Mouse (Mus musculus) heart, embryonic 12.5 days (tissue): ENCODE results near the gene Tbc1d21. TPM values are rescaled to one million over a fixed set of nuclear protein-coding genes. Genes with fewer than 3 reads are reported as not detected.

Source experiments
- ATAC-seq: fragments of 200-750 bp; cut with Nextera tagmentation; 2 replicates; pipeline ENCODE4 v1.8.0; 2017; ENCODE audit warnings: moderate TSS enrichment, moderate library complexity; ENCODE audit not compliant: insufficient number of reproducible peaks, low FRiP score
- H3K27ac ChIP-seq: fragments of 300-500 bp; sonication (generic); 2 replicates; pipeline ENCODE4 v1.5.1; 2016; ENCODE audit warnings: mild to moderate bottlenecking, moderate library complexity; ENCODE audit not compliant: poor library complexity, severe bottlenecking
- H3K27me3 ChIP-seq: fragments of 300-500 bp; sonication (generic); replicated peaks from 2 replicates; pipeline ENCODE4 v1.6.1; 2016; ENCODE audit warnings: mild to moderate bottlenecking, moderate library complexity
- H3K36me3 ChIP-seq: fragments of 300-500 bp; sonication (generic); 2 replicates; pipeline ENCODE4 v1.6.1; 2016; ENCODE audit warnings: mild to moderate bottlenecking, moderate library complexity
- H3K4me1 ChIP-seq: fragments of 300-500 bp; sonication (generic); replicated peaks from 2 replicates; pipeline ENCODE4 v1.6.1; 2016; ENCODE audit warnings: mild to moderate bottlenecking
- H3K4me2 ChIP-seq: fragments of 300-500 bp; sonication (generic); 2 replicates; pipeline ENCODE4 v1.6.1; 2016; ENCODE audit warnings: mild to moderate bottlenecking, moderate library complexity
- H3K4me3 ChIP-seq: fragments of 300-500 bp; sonication (generic); 2 replicates; pipeline ENCODE4 v1.5.1; 2016; ENCODE audit warnings: mild to moderate bottlenecking
- H3K9ac ChIP-seq: fragments of 300-500 bp; sonication (generic); 2 replicates; pipeline ENCODE4 v1.6.1; 2016; ENCODE audit warnings: mild to moderate bottlenecking, moderate library complexity
- H3K9me3 ChIP-seq: fragments of 300-500 bp; sonication (generic); replicated peaks from 2 replicates; pipeline ENCODE4 v1.6.1; 2016; ENCODE audit warnings: mild to moderate bottlenecking, moderate library complexity
- WGBS: fragments of 180-500 bp; shearing (Covaris S2); methylation state at CpG from one replicate; pipeline ENCODE4 v1.1.7; 2016; 5-methylcytosine and 5-hydroxymethylcytosine counted together
- polyA plus RNA-seq: library from polyadenylated mRNA; unstranded; fragments of >200 nt; fragmentation: Nextera tagmentation; extraction: Ambion mirVana; gene quantifications from 2 replicates; pipeline ENCODE4 v1.2.1, GENCODE M21; 2016

Gene Tbc1d21
- not detected in 2 replicates for polyA plus RNA-seq

DNA sequence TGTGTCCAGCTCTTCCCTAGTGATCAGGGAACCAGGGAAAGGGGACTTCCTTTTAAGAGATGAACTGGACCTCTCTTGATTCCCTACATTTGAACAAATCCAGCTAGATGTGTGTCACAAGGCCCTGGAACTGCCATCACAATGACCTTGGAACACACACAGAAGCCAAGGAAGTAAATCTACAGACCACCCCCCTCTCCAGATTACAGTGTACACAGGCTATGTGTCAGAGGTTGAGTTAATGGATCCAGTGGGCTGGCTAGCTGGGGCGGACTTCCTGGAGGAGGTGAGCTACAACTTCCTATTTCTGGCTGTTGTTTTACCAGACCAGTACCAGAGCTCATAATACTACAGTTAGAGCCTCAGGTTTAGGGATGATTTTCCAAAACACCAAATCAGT lies at the start of gene Tbc1d21:
TSS of gene Tbc1d21 (minus strand) at position 101 of the 400 bp plus-strand sequence.
- H3K4me3 ChIP-seq, result no peak within 1 kb of the TSS
- no peak within 1 kb of the TSS for H3K9ac ChIP-seq
- H3K4me2 ChIP-seq, result no peak within 1 kb of the TSS
- H3K9me3 ChIP-seq, result no peaks in the 10 kb centered on the region
- H3K4me1 ChIP-seq, result no peaks in the 10 kb centered on the region
- 76% methylated on average over 1 of the region's 1 CpGs for WGBS
- no peak for ATAC-seq
- no peaks in the 10 kb centered on the region for H3K36me3 ChIP-seq
- no peak within 1 kb of the TSS for H3K27ac ChIP-seq
- peaks cover 8% of the 10 kb centered on the region; the same call in 1 of the 2 replicates for H3K27me3 ChIP-seq

GRCm38 (mm10) chr9:58411556-58411955 lies 41.3 kb upstream of the Tbc1d21 start:
- no peak overlapping the region for H3K9ac ChIP-seq
- 44% methylated on average over 9 of the region's 9 CpGs for WGBS
- no peak overlapping the region for H3K27ac ChIP-seq
- peaks cover 10% of the 10 kb centered on the region for H3K27me3 ChIP-seq
- H3K4me3 ChIP-seq, result no peak overlapping the region
- no peaks in the 10 kb centered on the region for H3K36me3 ChIP-seq
- H3K4me1 ChIP-seq, result peaks cover 14% of the 10 kb centered on the region
- ATAC-seq, result no peak
- no peaks in the 10 kb centered on the region for H3K9me3 ChIP-seq
- no peak overlapping the region for H3K4me2 ChIP-seq

DNA sequence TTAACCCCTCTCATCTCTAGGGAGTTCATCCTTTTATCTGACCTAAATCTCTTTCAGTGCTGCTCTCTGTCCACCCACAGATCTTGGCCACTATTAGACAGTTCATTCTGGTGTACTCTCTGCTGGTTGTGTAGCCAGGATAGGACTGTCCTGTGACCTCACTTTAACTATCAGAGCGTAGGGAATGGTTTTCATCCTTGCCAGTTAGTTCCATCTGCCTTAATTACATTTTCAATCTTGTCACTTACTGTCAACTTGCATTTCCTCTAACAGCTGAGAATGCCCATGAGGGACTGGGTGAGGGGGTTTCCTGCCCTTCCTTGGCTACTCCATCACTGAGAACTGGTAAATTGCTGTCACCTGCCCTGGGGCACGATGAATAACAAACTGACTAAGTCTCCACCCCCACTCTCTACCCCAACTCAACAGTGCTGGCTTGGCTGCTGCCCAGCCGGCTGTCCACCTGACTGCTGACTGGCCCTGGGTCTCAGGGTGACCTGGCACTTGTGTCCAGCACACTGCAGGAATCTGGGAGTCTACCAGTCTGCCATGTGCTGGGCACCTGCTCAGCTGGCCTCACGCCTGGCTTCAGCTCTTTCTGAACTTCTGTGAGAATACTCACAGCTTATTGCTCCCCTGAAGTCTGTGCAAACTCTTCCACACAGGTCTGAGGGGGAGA lies 39.9 kb upstream of the Tbc1d21 start:
- Histone ChIP-seq H3K27me3 (peaks cover 10% of the 10 kb centered on the region), H3K27ac (no peak overlapping the region), H3K9ac (no peak overlapping the region), H3K4me1 (peaks cover 14% of the 10 kb centered on the region), H3K4me2 (no peak overlapping the region), H3K9me3 (no peaks in the 10 kb centered on the region), H3K36me3 (no peaks in the 10 kb centered on the region), H3K4me3 (no peak overlapping the region)
- ATAC-seq, result no peak
- 69% methylated on average over 4 of the region's 4 CpGs for WGBS

DNA sequence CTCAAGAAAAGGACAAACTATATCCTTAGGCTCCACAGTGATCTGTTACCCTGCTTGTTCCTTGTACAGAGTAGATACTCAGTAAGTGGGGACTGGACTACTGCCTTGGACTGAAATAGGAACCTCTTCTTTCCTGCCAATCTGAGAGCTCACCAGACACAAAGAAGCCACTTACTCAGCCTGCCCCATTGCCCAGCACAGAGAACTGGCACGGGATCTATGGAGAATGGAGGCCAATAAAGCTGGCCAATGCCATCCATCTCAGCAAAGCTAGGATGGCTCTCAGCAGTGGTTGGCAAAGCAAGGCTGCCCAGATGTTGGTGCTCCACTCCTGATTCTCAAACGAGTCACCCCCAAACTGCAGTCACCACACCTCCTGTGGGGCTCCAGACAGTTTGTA lies 39.0 kb upstream of the Tbc1d21 start:
- no peak overlapping the region for H3K4me2 ChIP-seq
- H3K36me3 ChIP-seq, result no peaks in the 10 kb centered on the region
- H3K9me3 ChIP-seq, result no peaks in the 10 kb centered on the region
- WGBS, result 67% methylated on average over 2 of the region's 2 CpGs
- no peak overlapping the region for H3K4me3 ChIP-seq
- no peak overlapping the region for H3K27ac ChIP-seq
- ATAC-seq, result no peak
- peaks cover 10% of the 10 kb centered on the region for H3K27me3 ChIP-seq
- peaks cover 16% of the 10 kb centered on the region for H3K4me1 ChIP-seq
- H3K9ac ChIP-seq, result no peak overlapping the region

- Histone ChIP-seq H3K4me3 (no peak overlapping the region), H3K4me1 (peaks cover 7% of the 10 kb centered on the region), H3K36me3 (no peaks in the 10 kb centered on the region), H3K9me3 (no peaks in the 10 kb centered on the region), H3K27me3 (peaks cover 31% of the 10 kb centered on the region), H3K9ac (no peak overlapping the region), H3K27ac (no peak overlapping the region), H3K4me2 (no peak overlapping the region)
- WGBS, result 35% methylated on average over 4 of the region's 4 CpGs
- no peak for ATAC-seq
Measured at GRCm38 (mm10) chr9:58404412-58404811, 34.2 kb upstream of the Tbc1d21 start.

GRCm38 (mm10) chr9:58401371-58402082 lies 31.3 kb upstream of the Tbc1d21 start:
- WGBS, result 85% methylated on average over 6 of the region's 6 CpGs
- Histone ChIP-seq H3K4me2 (no peak overlapping the region), H3K36me3 (no peaks in the 10 kb centered on the region), H3K27ac (no peak overlapping the region), H3K4me3 (no peak overlapping the region), H3K4me1 (peaks cover 7% of the 10 kb centered on the region), H3K9ac (no peak overlapping the region), H3K9me3 (no peaks in the 10 kb centered on the region), H3K27me3 (peaks cover 27% of the 10 kb centered on the region)
- no peak for ATAC-seq

GRCm38 (mm10) chr9:58399609-58400008 lies 29.4 kb upstream of the Tbc1d21 start:
- no peak for ATAC-seq
- 18% methylated on average over 5 of the region's 5 CpGs for WGBS

DNA sequence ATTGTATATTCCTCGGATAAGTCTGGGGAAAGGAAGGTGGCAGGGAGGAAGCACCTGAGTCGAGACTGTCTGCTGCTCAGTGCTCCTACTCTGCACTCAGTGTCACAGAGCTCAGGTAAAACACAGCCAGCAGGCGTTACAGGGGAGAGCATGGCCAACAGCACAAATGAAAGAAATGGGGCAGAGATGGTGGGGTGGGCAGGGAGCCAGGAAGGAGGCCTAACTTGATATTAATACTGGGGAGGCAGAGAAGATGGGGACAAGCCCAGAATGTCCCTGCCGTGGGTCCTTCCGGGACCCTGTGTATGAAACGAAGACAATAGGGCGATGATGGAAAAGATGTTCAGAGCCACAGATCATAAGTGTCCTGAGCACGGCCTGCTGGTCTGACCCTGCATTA lies 24.4 kb upstream of the Tbc1d21 start:
- no peak overlapping the region for H3K4me2 ChIP-seq
- 83% methylated on average over 8 of the region's 8 CpGs for WGBS

More at GRCm38 (mm10) chr9:58399609-58400008, 29.4 kb upstream of the Tbc1d21 start:
- H3K27me3 ChIP-seq, result peaks cover 27% of the 10 kb centered on the region
- H3K9ac ChIP-seq, result no peak overlapping the region
- H3K4me1 ChIP-seq, result peaks cover 14% of the 10 kb centered on the region
- no peak overlapping the region for H3K4me2 ChIP-seq
- H3K4me3 ChIP-seq, result no peak overlapping the region
- H3K9me3 ChIP-seq, result no peaks in the 10 kb centered on the region
- H3K36me3 ChIP-seq, result no peaks in the 10 kb centered on the region
- no peak overlapping the region for H3K27ac ChIP-seq

GRCm38 (mm10) chr9:58393875-58394274 lies 23.6 kb upstream of the Tbc1d21 start:
- Histone ChIP-seq H3K27ac (no peak overlapping the region), H3K4me2 (no peak overlapping the region), H3K9me3 (no peaks in the 10 kb centered on the region), H3K4me3 (no peak overlapping the region), H3K36me3 (no peaks in the 10 kb centered on the region), H3K9ac (no peak overlapping the region), H3K4me1 (peaks cover 20% of the 10 kb centered on the region), H3K27me3 (peaks cover 9% of the 10 kb centered on the region; the same call in 1 of the 2 replicates)
- WGBS, result 39% methylated on average over 1 of the region's 1 CpGs
- no peak for ATAC-seq

More for the DNA sequence above, 24.4 kb upstream of the Tbc1d21 start:
- no peaks in the 10 kb centered on the region for H3K9me3 ChIP-seq
- H3K4me3 ChIP-seq, result no peak overlapping the region
- no peak overlapping the region for H3K9ac ChIP-seq
- peaks cover 14% of the 10 kb centered on the region; the same call in 1 of the 2 replicates for H3K27me3 ChIP-seq
- ATAC-seq, result no peak
- no peak overlapping the region for H3K27ac ChIP-seq
- H3K36me3 ChIP-seq, result no peaks in the 10 kb centered on the region
- H3K4me1 ChIP-seq, result peaks cover 20% of the 10 kb centered on the region

- ATAC-seq, result no peak
- H3K4me2 ChIP-seq, result no peak overlapping the region
- H3K27me3 ChIP-seq, result peaks cover under 1% of the 10 kb centered on the region; the same call in 1 of the 2 replicates
- 62% methylated on average over 3 of the region's 3 CpGs for WGBS
- no peak overlapping the region for H3K9ac ChIP-seq
- no peak overlapping the region for H3K27ac ChIP-seq
- H3K9me3 ChIP-seq, result no peaks in the 10 kb centered on the region
- no peak overlapping the region for H3K4me3 ChIP-seq
- peaks cover 16% of the 10 kb centered on the region for H3K4me1 ChIP-seq
- H3K36me3 ChIP-seq, result no peaks in the 10 kb centered on the region
Measured at GRCm38 (mm10) chr9:58388381-58388780, 18.1 kb upstream of the Tbc1d21 start.

GRCm38 (mm10) chr9:58378878-58379277 lies 8.6 kb upstream of the Tbc1d21 start:
- peaks cover 3% of the 10 kb centered on the region; the same call in 1 of the 2 replicates for H3K27me3 ChIP-seq
- no peaks in the 10 kb centered on the region for H3K36me3 ChIP-seq
- H3K9me3 ChIP-seq, result no peaks in the 10 kb centered on the region
- H3K27ac ChIP-seq, result no peak overlapping the region
- WGBS, result 30% methylated on average over 4 of the region's 4 CpGs
- no peak for ATAC-seq
- no peak overlapping the region for H3K4me2 ChIP-seq
- no peak overlapping the region for H3K9ac ChIP-seq
- H3K4me1 ChIP-seq, result peaks cover 11% of the 10 kb centered on the region
- no peak overlapping the region for H3K4me3 ChIP-seq
